Mouse (Mus musculus) MEL (cell line): ENCODE measurements around the gene Herc1.

ENCODE experiments used
- CHD1 ChIP-seq: IDR thresholded peaks from 2 replicates; pipeline ENCODE4 v1.6.1; 2012; ENCODE audit warnings: low read depth, mild to moderate bottlenecking, inconsistent platforms, low read length, improper control_type of control experiment
- CTCF ChIP-seq, 3 experiments: IDR thresholded peaks in 2 of 3; conservative IDR thresholded peaks in 1 of 3; 2 replicates each; pipeline ENCODE4 v1.5.1; 2011 to 2012; ENCODE audit warnings: low read length in 3 of 3, low read depth in 2 of 3, mild to moderate bottlenecking in 2 of 3, improper control_type of control experiment in 1 of 3, inconsistent platforms in 1 of 3, mixed read lengths in 1 of 3, moderate library complexity in 1 of 3; ENCODE audit not compliant: control insufficient read depth in 1 of 3, insufficient read depth in 1 of 3, poor library complexity in 1 of 3, severe bottlenecking in 1 of 3
- E2F4 ChIP-seq: IDR thresholded peaks from 2 replicates; pipeline ENCODE4 v1.6.1; 2011; ENCODE audit warnings: low read depth, low read length, improper control_type of control experiment, borderline replicate concordance
- EP300 ChIP-seq, 2 experiments: IDR thresholded peaks; 2 replicates each; pipeline ENCODE4 v1.6.1; 2011; ENCODE audit warnings: improper control_type of control experiment in 2 of 2, low read length in 2 of 2, low read depth in 1 of 2, mild to moderate bottlenecking in 1 of 2
- TCF12 ChIP-seq: IDR thresholded peaks from 2 replicates; pipeline ENCODE4 v1.6.1; 2014; ENCODE audit warnings: low read depth, mild to moderate bottlenecking, inconsistent platforms, low read length, improper control_type of control experiment, moderate library complexity

GRCm38 (mm10) chr9:66515115-66515514, 164.9 kb downstream of the Herc1 start:
- TF ChIP-seq EP300 (IDR thresholded peaks at IDR 0.05; ENCODE audit: low read depth in 1 of 2, low read length in 2 of 2) (no peak), E2F4 (no peak), TCF12 (no peak), CHD1 (no peak), CTCF (IDR thresholded peaks at IDR 0.05 in 2 of 3, conservative IDR thresholded peaks at IDR 0.05 in 1 of 3; ENCODE audit: control insufficient read depth in 1 of 3, insufficient read depth in 1 of 3, low read depth in 2 of 3, low read length in 3 of 3, poor library complexity in 1 of 3, severe bottlenecking in 1 of 3) (no peak)
